Mouse (Mus musculus): ENCODE results near the gene Chmp4b. TPM values are rescaled to one million over a fixed set of nuclear protein-coding genes. Genes with fewer than 3 reads are reported as not detected.
A peak's percentile ranks its signal among the peaks of the same experiment; 100 is the strongest.

The Chmp4b gene
- polyA plus RNA-seq, 1 experiment from 2014 or later = 18.0 TPM

GRCm38 (mm10) chr2:154677651-154678139 is 26.2 kb downstream of the Chmp4b start:
- peaks cover 33% of the 10 kb centered on the region for H3K4me1 ChIP-seq (ENCODE audit: insufficient read depth, low read length)
- peak overlapping the region; percentile 40 for H3K27ac ChIP-seq (ENCODE audit: low read length)
- ATAC-seq (ENCODE audit: low FRiP score, low TSS enrichment) = peak; percentile 76
- no peaks in the 10 kb centered on the region for H3K9me3 ChIP-seq (ENCODE audit: low read length)
- no peak overlapping the region for H3K4me3 ChIP-seq (ENCODE audit: low read length)
- WGBS = 40% methylated on average over 10 of the region's 10 CpGs
- peak overlapping the region; percentile 11; the same call in 1 of the 2 replicates for H3K4me2 ChIP-seq (replicated peaks; ENCODE audit: low read depth, low read length)
- H3K36me3 ChIP-seq (ENCODE audit: insufficient read depth, low read length) = peaks cover 3% of the 10 kb centered on the region
- no peaks in the 10 kb centered on the region for H3K27me3 ChIP-seq (ENCODE audit: insufficient read depth, low read length)
- H3K9ac ChIP-seq (replicated peaks; ENCODE audit: low read length) = peak overlapping the region; percentile 35

GRCm38 (mm10) chr2:154678995-154679394 is 27.5 kb downstream of the Chmp4b start:
- Histone ChIP-seq H3K27me3 (ENCODE audit: insufficient read depth, low read length) (no peaks in the 10 kb centered on the region), H3K4me2 (replicated peaks; ENCODE audit: low read depth, low read length) (no peak overlapping the region), H3K4me3 (ENCODE audit: low read length) (no peak overlapping the region), H3K9ac (replicated peaks; ENCODE audit: low read length) (no peak overlapping the region), H3K9me3 (ENCODE audit: low read length) (no peaks in the 10 kb centered on the region), H3K27ac (ENCODE audit: low read length) (no peak overlapping the region), H3K36me3 (ENCODE audit: insufficient read depth, low read length) (no peaks in the 10 kb centered on the region), H3K4me1 (ENCODE audit: insufficient read depth, low read length) (peaks cover 31% of the 10 kb centered on the region)
- 77% methylated on average over 3 of the region's 3 CpGs for WGBS
- ATAC-seq (ENCODE audit: low FRiP score, low TSS enrichment) = no peak

DNA sequence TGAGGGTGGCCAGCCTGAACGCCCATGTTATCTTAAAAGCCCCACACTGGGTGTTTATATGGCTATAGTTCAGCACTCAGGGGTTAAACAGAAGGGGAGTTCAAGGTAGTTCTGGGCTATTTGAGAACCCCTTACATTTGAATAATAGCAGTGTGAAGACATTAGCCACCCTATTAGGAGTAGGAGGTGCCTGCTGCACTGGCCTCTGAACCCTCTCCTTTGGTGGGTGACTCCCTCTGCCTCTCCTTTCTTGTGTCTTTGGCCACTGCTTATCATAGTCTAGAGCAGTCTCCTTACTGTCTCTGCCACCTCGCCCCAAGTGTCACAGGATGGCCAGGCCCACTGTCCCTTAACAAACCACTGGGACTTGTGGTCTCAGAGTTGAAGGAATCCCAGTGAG is 28.8 kb downstream of the Chmp4b start:
- Histone ChIP-seq H3K9me3 (ENCODE audit: low read length) (no peaks in the 10 kb centered on the region), H3K36me3 (ENCODE audit: insufficient read depth, low read length) (no peaks in the 10 kb centered on the region), H3K27ac (ENCODE audit: low read length) (no peak overlapping the region), H3K27me3 (ENCODE audit: insufficient read depth, low read length) (no peaks in the 10 kb centered on the region), H3K4me1 (ENCODE audit: insufficient read depth, low read length) (peaks cover 26% of the 10 kb centered on the region), H3K4me2 (replicated peaks; ENCODE audit: low read depth, low read length) (no peak overlapping the region), H3K4me3 (ENCODE audit: low read length) (no peak overlapping the region), H3K9ac (replicated peaks; ENCODE audit: low read length) (no peak overlapping the region)
- no peak; the same call in 1 of the 2 replicates for ATAC-seq (ENCODE audit: low FRiP score, low TSS enrichment)
- 33% methylated on average over 2 of the region's 2 CpGs for WGBS

- Histone ChIP-seq H3K27ac (ENCODE audit: low read length) (no peak overlapping the region), H3K4me2 (replicated peaks; ENCODE audit: low read depth, low read length) (no peak overlapping the region), H3K27me3 (ENCODE audit: insufficient read depth, low read length) (no peaks in the 10 kb centered on the region), H3K9me3 (ENCODE audit: low read length) (no peaks in the 10 kb centered on the region), H3K4me3 (ENCODE audit: low read length) (no peak overlapping the region), H3K9ac (replicated peaks; ENCODE audit: low read length) (no peak overlapping the region), H3K36me3 (ENCODE audit: insufficient read depth, low read length) (no peaks in the 10 kb centered on the region), H3K4me1 (ENCODE audit: insufficient read depth, low read length) (peaks cover 26% of the 10 kb centered on the region)
- no peak for ATAC-seq (ENCODE audit: low FRiP score, low TSS enrichment)
- 80% methylated on average over 6 of the region's 6 CpGs for WGBS
Measured at GRCm38 (mm10) chr2:154680941-154681340, 29.4 kb downstream of the Chmp4b start.

DNA sequence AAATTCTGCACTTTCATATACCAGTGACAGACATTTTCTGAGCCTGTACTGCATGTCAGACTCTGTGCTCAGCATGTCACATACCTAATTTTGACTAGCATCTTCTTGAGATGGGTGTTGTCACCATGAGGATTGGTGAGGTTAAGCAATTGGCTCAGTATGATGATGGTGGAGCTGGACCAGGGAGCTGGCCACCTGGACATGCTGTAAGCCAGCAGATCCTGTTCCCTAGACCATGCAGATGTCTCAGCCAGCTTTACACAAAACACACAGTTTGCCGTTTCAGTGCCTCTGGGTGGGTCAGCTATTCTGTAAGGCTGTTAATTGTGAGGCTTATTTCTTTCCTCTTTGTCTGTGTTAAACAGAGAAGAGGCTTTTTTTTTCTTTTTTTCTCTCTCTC is 31.2 kb downstream of the Chmp4b start:
- WGBS = 34% methylated on average over 1 of the region's 1 CpGs
- no peak overlapping the region for H3K27ac ChIP-seq (ENCODE audit: low read length)
- H3K27me3 ChIP-seq (ENCODE audit: insufficient read depth, low read length) = no peaks in the 10 kb centered on the region
- no peak overlapping the region for H3K4me2 ChIP-seq (replicated peaks; ENCODE audit: low read depth, low read length)
- H3K9me3 ChIP-seq (ENCODE audit: low read length) = no peaks in the 10 kb centered on the region
- no peak overlapping the region for H3K4me3 ChIP-seq (ENCODE audit: low read length)
- peaks cover 14% of the 10 kb centered on the region for H3K4me1 ChIP-seq (ENCODE audit: insufficient read depth, low read length)
- no peak for ATAC-seq (ENCODE audit: low FRiP score, low TSS enrichment)
- no peaks in the 10 kb centered on the region for H3K36me3 ChIP-seq (ENCODE audit: insufficient read depth, low read length)
- no peak overlapping the region for H3K9ac ChIP-seq (replicated peaks; ENCODE audit: low read length)

GRCm38 (mm10) chr2:154684901-154685470 is 33.5 kb downstream of the Chmp4b start:
- Histone ChIP-seq H3K9me3 (ENCODE audit: low read length) (no peaks in the 10 kb centered on the region), H3K4me2 (replicated peaks; ENCODE audit: low read depth, low read length) (no peak overlapping the region), H3K27ac (ENCODE audit: low read length) (no peak overlapping the region), H3K4me1 (ENCODE audit: insufficient read depth, low read length) (peaks cover 7% of the 10 kb centered on the region; the same call in 1 of the 2 replicates), H3K9ac (replicated peaks; ENCODE audit: low read length) (no peak overlapping the region), H3K4me3 (ENCODE audit: low read length) (no peak overlapping the region), H3K36me3 (ENCODE audit: insufficient read depth, low read length) (peaks cover 6% of the 10 kb centered on the region), H3K27me3 (ENCODE audit: insufficient read depth, low read length) (no peaks in the 10 kb centered on the region)
- no peak for ATAC-seq (ENCODE audit: low FRiP score, low TSS enrichment)
- 94% methylated on average over 7 of the region's 7 CpGs for WGBS

DNA sequence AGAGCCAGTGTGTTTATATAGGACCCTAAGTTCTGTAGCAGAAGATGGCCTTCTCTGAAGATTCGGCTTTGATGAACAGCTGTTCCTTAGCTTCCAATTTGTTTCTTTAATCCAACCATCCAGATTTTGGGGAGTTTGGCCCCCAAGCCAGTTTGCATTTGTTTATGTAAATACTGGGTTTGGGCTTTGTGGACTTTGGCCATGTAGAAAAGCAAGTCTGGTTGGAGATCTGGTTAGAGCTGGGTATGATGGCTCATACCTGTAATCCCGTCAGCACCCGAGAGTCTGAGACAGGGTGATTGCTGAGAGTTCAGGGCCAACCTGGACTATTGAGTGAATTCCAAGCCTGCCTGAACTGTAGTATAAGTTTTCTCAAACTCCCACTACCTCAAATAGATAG is 34.3 kb downstream of the Chmp4b start:
- H3K27me3 ChIP-seq (ENCODE audit: insufficient read depth, low read length) = no peaks in the 10 kb centered on the region

GRCm38 (mm10) chr2:154686819-154687218 is 35.3 kb downstream of the Chmp4b start:
- no peak overlapping the region for H3K4me3 ChIP-seq (ENCODE audit: low read length)
- H3K27me3 ChIP-seq (ENCODE audit: insufficient read depth, low read length) = no peaks in the 10 kb centered on the region
- H3K9ac ChIP-seq (replicated peaks; ENCODE audit: low read length) = no peak overlapping the region
- H3K4me2 ChIP-seq (replicated peaks; ENCODE audit: low read depth, low read length) = no peak overlapping the region
- no peak for ATAC-seq (ENCODE audit: low FRiP score, low TSS enrichment)
- H3K4me1 ChIP-seq (ENCODE audit: insufficient read depth, low read length) = peaks cover 3% of the 10 kb centered on the region; the same call in 1 of the 2 replicates
- WGBS = 81% methylated on average over 3 of the region's 3 CpGs
- H3K9me3 ChIP-seq (ENCODE audit: low read length) = no peaks in the 10 kb centered on the region
- no peak overlapping the region for H3K27ac ChIP-seq (ENCODE audit: low read length)
- peaks cover 17% of the 10 kb centered on the region for H3K36me3 ChIP-seq (ENCODE audit: insufficient read depth, low read length)

More for the DNA sequence above, 34.3 kb downstream of the Chmp4b start:
- Histone ChIP-seq H3K9me3 (ENCODE audit: low read length) (no peaks in the 10 kb centered on the region), H3K36me3 (ENCODE audit: insufficient read depth, low read length) (peaks cover 12% of the 10 kb centered on the region), H3K27ac (ENCODE audit: low read length) (no peak overlapping the region), H3K4me1 (ENCODE audit: insufficient read depth, low read length) (peaks cover 3% of the 10 kb centered on the region; the same call in 1 of the 2 replicates), H3K4me2 (replicated peaks; ENCODE audit: low read depth, low read length) (no peak overlapping the region), H3K9ac (replicated peaks; ENCODE audit: low read length) (no peak overlapping the region), H3K4me3 (ENCODE audit: low read length) (no peak overlapping the region)
- WGBS = 86% methylated on average over 3 of the region's 3 CpGs
- ATAC-seq (ENCODE audit: low FRiP score, low TSS enrichment) = no peak

DNA sequence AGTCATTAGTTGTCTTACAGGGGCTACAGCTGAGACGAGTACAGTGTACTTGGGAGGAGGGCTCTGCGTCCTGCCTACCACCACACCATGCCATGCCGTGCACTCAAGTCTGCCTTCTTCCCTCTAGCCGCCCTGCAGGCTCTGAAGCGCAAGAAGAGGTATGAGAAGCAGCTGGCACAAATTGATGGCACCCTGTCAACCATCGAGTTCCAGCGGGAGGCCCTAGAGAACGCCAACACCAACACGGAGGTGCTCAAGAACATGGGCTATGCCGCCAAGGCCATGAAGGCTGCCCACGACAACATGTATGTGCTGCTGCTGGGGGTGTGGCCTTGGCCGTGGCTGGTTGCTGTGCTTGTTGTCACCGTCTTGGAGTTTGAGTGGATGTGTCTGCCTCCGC is 37.9 kb downstream of the Chmp4b start:
- H3K27me3 ChIP-seq (ENCODE audit: insufficient read depth, low read length) = no peaks in the 10 kb centered on the region
- peaks cover 37% of the 10 kb centered on the region for H3K36me3 ChIP-seq (ENCODE audit: insufficient read depth, low read length)
- H3K4me3 ChIP-seq (ENCODE audit: low read length) = no peak overlapping the region
- no peak for ATAC-seq (ENCODE audit: low FRiP score, low TSS enrichment)
- no peak overlapping the region for H3K27ac ChIP-seq (ENCODE audit: low read length)
- 88% methylated on average over 14 of the region's 14 CpGs for WGBS
- H3K9me3 ChIP-seq (ENCODE audit: low read length) = no peaks in the 10 kb centered on the region
- no peaks in the 10 kb centered on the region for H3K4me1 ChIP-seq (ENCODE audit: insufficient read depth, low read length)
- no peak overlapping the region for H3K9ac ChIP-seq (replicated peaks; ENCODE audit: low read length)
- no peak overlapping the region for H3K4me2 ChIP-seq (replicated peaks; ENCODE audit: low read depth, low read length)

GRCm38 (mm10) chr2:154690959-154691358 is 39.5 kb downstream of the Chmp4b start:
- WGBS = 92% methylated on average over 5 of the region's 5 CpGs
- ATAC-seq (ENCODE audit: low FRiP score, low TSS enrichment) = no peak
- Histone ChIP-seq H3K4me3 (ENCODE audit: low read length) (no peak overlapping the region), H3K9ac (replicated peaks; ENCODE audit: low read length) (no peak overlapping the region), H3K36me3 (ENCODE audit: insufficient read depth, low read length) (peaks cover 45% of the 10 kb centered on the region), H3K4me2 (replicated peaks; ENCODE audit: low read depth, low read length) (no peak overlapping the region), H3K27me3 (ENCODE audit: insufficient read depth, low read length) (no peaks in the 10 kb centered on the region), H3K27ac (ENCODE audit: low read length) (no peak overlapping the region), H3K9me3 (ENCODE audit: low read length) (no peaks in the 10 kb centered on the region), H3K4me1 (ENCODE audit: insufficient read depth, low read length) (no peaks in the 10 kb centered on the region)
